In the genomic region with DNA sequence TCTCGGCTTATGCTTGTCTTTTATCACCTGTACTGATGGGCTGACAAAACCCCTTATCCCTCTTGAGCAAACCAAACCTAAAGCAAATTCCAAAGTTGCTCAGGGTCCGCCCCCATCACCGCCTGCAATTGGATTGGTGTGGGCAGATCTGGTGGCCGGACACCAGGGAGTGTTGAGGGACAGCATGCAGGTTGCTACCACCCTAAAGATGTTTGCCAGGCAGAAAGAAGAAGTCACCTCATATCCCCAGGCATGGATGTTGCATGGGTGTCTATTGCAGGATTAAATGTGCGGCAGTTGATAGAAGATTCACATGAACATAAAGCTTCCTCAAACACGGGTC, we compare ENCODE assay signal across 16 mouse cellular contexts.
A peak's percentile ranks its signal among the peaks of the same experiment; 100 is the strongest.
DNase-seq lines count a peak whose midpoint lies in the region; ATAC-seq lines count a peak whose summit lies in the region.
"Had no signal": no experiment of that assay in that cellular context is flagged by ENCODE, and none has a peak within 500 bp of the region (broad histone marks: within the 10 kb centered on the region; RNA-seq: fewer than 3 reads in every experiment).

No protein-coding gene starts in this region.

- H3K27ac ChIP-seq in embryonic facial prominence, embryonic 12.5 days = peak overlapping the region; percentile 9; the same call in 1 of the 2 replicates
- no peak overlapping the region for H3K27ac ChIP-seq in embryonic facial prominence, embryonic 14.5 days (replicated peaks; ENCODE audit: low read depth, low read length)
- no peak overlapping the region for H3K27ac ChIP-seq in hindbrain, embryonic 16.5 days (ENCODE audit: low read depth, low read length)
- H3K27ac ChIP-seq in midbrain, embryonic 14.5 days (replicated peaks; ENCODE audit: low read depth, low read length) = peak overlapping the region; percentile 55
- H3K27ac ChIP-seq: left cerebral cortex, adult 2 months; stomach, embryonic 15.5 days had no signal

- H3K9ac ChIP-seq in embryonic facial prominence, embryonic 12.5 days = no peak overlapping the region
- no peak overlapping the region for H3K9ac ChIP-seq in embryonic facial prominence, embryonic 14.5 days (ENCODE audit: low read depth, low read length)
- peak overlapping the region; percentile 13; the same call in 1 of the 2 replicates for H3K9ac ChIP-seq in hindbrain, embryonic 16.5 days (ENCODE audit: low read depth, low read length)
- H3K9ac ChIP-seq in midbrain, embryonic 14.5 days (replicated peaks; ENCODE audit: low read length) = no peak overlapping the region
- H3K9ac ChIP-seq: stomach, embryonic 15.5 days had no signal

- peaks cover 13% of the 10 kb centered on the region for H3K4me1 ChIP-seq in embryonic facial prominence, embryonic 12.5 days
- peaks cover 9% of the 10 kb centered on the region; the same call in 1 of the 2 replicates for H3K4me1 ChIP-seq in embryonic facial prominence, embryonic 14.5 days (ENCODE audit: control insufficient read depth, insufficient read depth, low read length)
- peaks cover 8% of the 10 kb centered on the region for H3K4me1 ChIP-seq in hindbrain, embryonic 16.5 days (ENCODE audit: control insufficient read depth, insufficient read depth, low read depth, low read length)
- peaks cover 13% of the 10 kb centered on the region for H3K4me1 ChIP-seq in midbrain, embryonic 14.5 days (ENCODE audit: control insufficient read depth, insufficient read depth, low read length)

- 71% methylated on average over 6 of the region's 6 CpGs for WGBS in embryonic facial prominence, embryonic 12.5 days
- 68% methylated on average over 6 of the region's 6 CpGs for WGBS in embryonic facial prominence, embryonic 14.5 days
- 64% methylated on average over 6 of the region's 6 CpGs for WGBS in hindbrain, embryonic 16.5 days
- WGBS in midbrain, embryonic 14.5 days = 44% methylated on average over 6 of the region's 6 CpGs

- 0 out of 2 replicates have a peak, but pooled peaks cover 3% of the 10 kb centered on the region for H3K9me3 ChIP-seq in embryonic facial prominence, embryonic 12.5 days
- H3K9me3 ChIP-seq in embryonic facial prominence, embryonic 14.5 days (ENCODE audit: control insufficient read depth, low read length) = no peaks in the 10 kb centered on the region
- H3K9me3 ChIP-seq in hindbrain, embryonic 16.5 days (ENCODE audit: control insufficient read depth, low read length) = no peaks in the 10 kb centered on the region
- no peaks in the 10 kb centered on the region for H3K9me3 ChIP-seq in midbrain, embryonic 14.5 days (ENCODE audit: control insufficient read depth, low read length)
- H3K9me3 ChIP-seq: stomach, embryonic 15.5 days had no signal

- no peaks in the 10 kb centered on the region for H3K36me3 ChIP-seq in embryonic facial prominence, embryonic 12.5 days
- H3K36me3 ChIP-seq in embryonic facial prominence, embryonic 14.5 days (ENCODE audit: control insufficient read depth, insufficient read depth, low read length) = no peaks in the 10 kb centered on the region
- H3K36me3 ChIP-seq in hindbrain, embryonic 16.5 days (ENCODE audit: control insufficient read depth, insufficient read depth, low read length) = no peaks in the 10 kb centered on the region
- no peaks in the 10 kb centered on the region for H3K36me3 ChIP-seq in midbrain, embryonic 14.5 days (ENCODE audit: control insufficient read depth, insufficient read depth, low read length)
- H3K36me3 ChIP-seq: stomach, embryonic 15.5 days had no signal

- no peaks in the 10 kb centered on the region for H3K27me3 ChIP-seq in embryonic facial prominence, embryonic 12.5 days
- no peaks in the 10 kb centered on the region for H3K27me3 ChIP-seq in embryonic facial prominence, embryonic 14.5 days (replicated peaks; ENCODE audit: control insufficient read depth, insufficient read depth, low read length)
- H3K27me3 ChIP-seq in hindbrain, embryonic 16.5 days (replicated peaks; ENCODE audit: control insufficient read depth, insufficient read depth, low read length) = no peaks in the 10 kb centered on the region
- no peaks in the 10 kb centered on the region for H3K27me3 ChIP-seq in midbrain, embryonic 14.5 days (ENCODE audit: control insufficient read depth, insufficient read depth, low read length)
- H3K27me3 ChIP-seq: stomach, embryonic 15.5 days had no signal

- H3K4me2 ChIP-seq in embryonic facial prominence, embryonic 12.5 days (replicated peaks) = peak overlapping the region; percentile 11; the same call in 1 of the 2 replicates
- 0 out of 2 replicates have a peak overlapping the region, but pooled peaks have one; percentile 3 for H3K4me2 ChIP-seq in embryonic facial prominence, embryonic 14.5 days (ENCODE audit: low read depth, low read length)
- no peak overlapping the region for H3K4me2 ChIP-seq in hindbrain, embryonic 16.5 days (ENCODE audit: low read length)
- peak overlapping the region; percentile 13 for H3K4me2 ChIP-seq in midbrain, embryonic 14.5 days (ENCODE audit: low read length)
- H3K4me2 ChIP-seq: stomach, embryonic 15.5 days had no signal

- no peak for ATAC-seq in embryonic facial prominence, embryonic 12.5 days (ENCODE audit: insufficient number of reproducible peaks, insufficient read depth, low FRiP score, low TSS enrichment)
- no peak for ATAC-seq in embryonic facial prominence, embryonic 14.5 days (ENCODE audit: low read depth)
- peak; percentile 35; the same call in 1 of the 2 replicates for ATAC-seq in hindbrain, embryonic 16.5 days
- ATAC-seq in midbrain, embryonic 14.5 days (ENCODE audit: low FRiP score, low TSS enrichment) = no peak
- ATAC-seq: activated CD4-positive, CD25-positive, alpha-beta regulatory T cell, adult 4 months had no signal

- H3K4me3 ChIP-seq in embryonic facial prominence, embryonic 12.5 days = no peak overlapping the region
- H3K4me3 ChIP-seq in embryonic facial prominence, embryonic 14.5 days (ENCODE audit: low read depth, low read length) = no peak overlapping the region
- H3K4me3 ChIP-seq in hindbrain, embryonic 16.5 days (ENCODE audit: low read length) = no peak overlapping the region
- no peak overlapping the region for H3K4me3 ChIP-seq in midbrain, embryonic 14.5 days (replicated peaks; ENCODE audit: low read depth, low read length)
- H3K4me3 ChIP-seq: left cerebral cortex, adult 2 months; stomach, embryonic 15.5 days had no signal

- no peak for DNase-seq in embryonic facial prominence, embryonic 14.5 days (ENCODE audit: low spot score)
- DNase-seq in midbrain, embryonic 14.5 days = no peak
- no peak for DNase-seq in retina, embryonic 14.5 days (ENCODE audit: low spot score)
- no peak for DNase-seq in MN1 (ENCODE audit: low spot score)
- DNase-seq in retina, postnatal 1 day = no peak
- DNase-seq: adrenal gland, postnatal 36 days; cerebellum, postnatal 25 days; heart, adult 11 months; heart, postnatal 10 days; kidney, adult 11 months; lung, postnatal 14 days had no signal

Comparison
In these comparisons a context has a peak if more than half of its experiments do, and no peak if none do; other contexts are left out.
1. H3K27ac ChIP-seq: peak in embryonic facial prominence, embryonic 12.5 days (single experiment) and midbrain, embryonic 14.5 days (single experiment); none in embryonic facial prominence, embryonic 14.5 days (single experiment) and hindbrain, embryonic 16.5 days (single experiment).